Mouse (Mus musculus) cerebellum, adult 11-12 months (tissue): Measurements from ENCODE around the gene Chst12.
A peak's percentile ranks its signal among the peaks of the same experiment; 100 is the strongest.

Source experiments
- DNase-seq: peaks from one replicate; pipeline ENCODE4 v3.0.0; 2022

The Chst12 gene

DNA sequence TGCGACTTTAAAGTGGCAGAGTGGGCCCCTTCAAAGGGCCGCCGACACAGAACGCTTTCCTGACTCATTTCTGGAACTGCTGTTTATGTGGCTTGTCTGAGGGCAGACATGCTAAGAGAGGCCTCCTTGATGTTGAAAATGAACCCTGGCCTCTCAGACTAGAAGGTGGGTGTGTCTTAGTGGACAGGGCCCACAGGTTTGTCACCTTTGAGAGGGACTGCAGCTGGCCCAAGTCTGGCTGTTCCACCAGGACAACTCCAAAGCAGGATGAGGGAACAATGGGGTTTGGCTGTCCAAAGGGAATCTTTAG, 12.5 kb downstream of the Chst12 start:
- DNase-seq = no peak

DNA sequence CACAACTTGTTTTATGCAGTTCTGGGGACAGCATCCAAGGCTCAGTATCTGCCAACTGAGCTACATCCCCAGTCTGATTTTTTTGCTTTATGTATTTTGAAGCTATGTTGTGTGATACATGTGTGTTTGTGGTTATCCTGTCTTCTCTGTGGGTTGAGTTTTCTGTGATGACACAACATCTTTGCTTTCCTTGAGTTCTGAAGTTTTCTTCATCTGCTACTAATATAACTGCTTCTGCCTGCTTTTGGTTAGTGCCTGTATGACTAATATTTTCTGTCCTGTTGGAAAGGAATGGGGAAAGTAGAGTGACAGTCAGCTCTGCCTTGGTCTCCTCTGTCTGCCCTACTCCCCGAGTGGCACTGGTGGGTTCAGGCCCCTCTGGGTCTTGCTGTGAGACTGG, 15.8 kb downstream of the Chst12 start:
- DNase-seq = no peak

DNA sequence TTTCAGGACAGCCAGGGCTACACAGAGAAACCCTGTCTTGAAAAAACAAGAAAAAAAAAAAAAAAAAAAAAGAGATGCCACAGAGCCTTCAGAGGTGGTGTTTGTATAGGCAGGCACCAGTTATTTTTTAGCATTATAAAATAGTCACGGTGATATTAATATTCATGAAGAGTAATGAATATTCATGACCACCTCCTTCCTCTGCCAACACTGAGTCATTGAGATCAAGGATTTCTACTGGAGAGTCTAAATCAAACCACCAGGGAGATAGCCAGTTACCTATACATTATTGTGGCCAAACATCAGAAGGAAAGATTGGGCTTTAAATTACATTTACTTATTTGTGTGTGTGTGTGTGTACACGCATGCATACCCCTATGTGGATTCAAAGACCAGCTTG, 21.4 kb downstream of the Chst12 start:
- no peak for DNase-seq

DNA sequence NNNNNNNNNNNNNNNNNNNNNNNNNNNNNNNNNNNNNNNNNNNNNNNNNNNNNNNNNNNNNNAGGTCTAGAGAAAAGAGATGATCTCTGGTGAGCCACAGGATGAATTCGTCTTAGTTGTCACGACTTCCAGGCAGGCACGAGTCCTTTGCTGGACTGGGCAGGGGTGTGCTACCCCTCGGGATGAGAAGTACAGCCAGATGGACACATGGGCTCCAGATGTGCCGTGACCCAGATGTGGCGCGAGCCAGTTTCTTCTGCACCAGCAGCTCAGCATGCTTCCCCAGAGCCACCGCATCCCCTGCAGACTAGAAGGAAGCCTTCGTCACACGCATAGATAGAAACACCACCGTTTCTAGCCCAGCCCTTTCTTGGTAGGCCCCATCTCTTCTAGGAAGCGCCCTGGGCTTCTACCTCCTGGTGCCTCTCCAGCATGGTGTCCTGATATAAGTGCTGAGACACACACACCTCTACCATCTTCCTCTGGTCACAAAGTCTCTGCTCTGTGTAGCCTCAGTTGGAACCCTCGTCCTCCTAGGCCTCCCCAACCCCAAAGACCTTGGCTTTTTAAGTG, 32.8 kb downstream of the Chst12 start:
- no peak for DNase-seq

DNA sequence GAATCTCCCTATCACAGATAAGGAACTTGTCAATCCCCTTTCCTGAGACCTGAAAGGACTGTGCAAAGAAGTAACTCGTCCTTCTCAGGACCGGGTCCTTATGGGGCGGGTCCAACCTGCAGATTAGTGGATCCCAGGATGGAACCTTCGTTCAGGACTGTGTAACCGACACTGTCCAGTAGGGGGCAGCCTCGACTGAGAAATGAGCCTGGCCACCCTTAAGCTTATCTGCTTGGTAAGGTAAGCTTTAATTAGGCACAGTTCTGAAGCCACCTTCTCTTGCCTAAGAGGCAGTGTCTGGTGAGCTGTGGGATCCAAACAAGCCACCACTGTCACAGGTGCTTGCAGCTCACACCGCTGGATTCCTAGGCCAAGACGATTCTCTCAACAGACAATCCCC, 34.8 kb downstream of the Chst12 start:
- DNase-seq = peak; percentile 40

DNA sequence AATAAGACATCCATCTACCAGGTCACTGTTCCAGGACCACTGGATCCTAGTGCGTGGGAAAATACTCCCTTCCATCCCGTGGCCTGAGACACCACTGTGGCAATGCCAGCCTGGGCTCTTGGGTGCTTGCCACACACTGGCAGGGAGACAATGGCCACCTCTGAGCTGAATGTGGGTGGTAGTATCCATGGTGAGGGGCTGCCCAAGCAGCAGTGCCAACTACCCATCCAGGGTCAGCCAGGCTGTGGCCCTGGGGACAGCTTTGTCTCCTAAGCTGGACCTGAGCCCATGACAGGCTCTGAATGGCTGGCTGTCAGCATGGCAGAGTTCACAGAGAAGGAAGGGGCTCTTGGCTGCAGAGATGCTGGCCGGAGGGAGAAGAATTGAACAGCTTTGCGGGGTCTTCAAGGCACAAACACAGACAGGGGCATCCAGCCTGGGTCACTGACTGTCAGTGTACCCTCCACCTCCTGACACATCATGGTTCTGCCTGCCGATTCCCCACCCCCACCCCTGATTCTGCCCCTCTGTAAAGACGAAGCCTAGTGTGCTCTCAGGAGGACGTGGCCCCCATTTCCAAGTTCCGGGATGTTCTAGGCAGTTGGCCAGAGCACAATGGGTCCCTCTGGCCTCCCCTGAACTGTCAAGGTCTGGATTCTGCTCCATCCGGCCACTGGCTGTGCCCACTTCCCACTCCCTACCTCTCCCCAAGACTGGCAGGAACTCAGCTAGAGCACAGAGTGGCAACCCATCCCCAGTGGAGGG, 37.6 kb downstream of the Chst12 start:
- peak; percentile 56 for DNase-seq

DNA sequence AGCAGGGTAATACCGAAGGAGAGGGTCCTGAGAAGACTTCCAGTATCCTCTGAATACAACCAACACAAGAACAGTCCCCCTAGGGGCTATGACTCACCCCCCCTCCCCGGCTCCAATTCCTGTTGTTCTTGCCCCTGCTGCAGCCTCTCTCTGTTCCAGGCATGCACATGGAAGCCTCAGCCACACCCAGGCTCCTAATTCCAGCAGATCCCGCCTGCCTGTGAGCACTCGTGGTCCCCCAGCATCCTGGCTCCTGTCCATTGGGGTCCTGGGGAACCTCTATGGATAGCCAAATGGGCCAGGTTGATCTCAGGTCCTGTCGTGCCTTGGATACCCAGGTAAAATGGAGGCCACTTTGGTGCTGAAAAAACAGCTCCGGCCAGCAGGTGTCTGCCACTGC, 40.3 kb downstream of the Chst12 start:
- no peak for DNase-seq

DNA sequence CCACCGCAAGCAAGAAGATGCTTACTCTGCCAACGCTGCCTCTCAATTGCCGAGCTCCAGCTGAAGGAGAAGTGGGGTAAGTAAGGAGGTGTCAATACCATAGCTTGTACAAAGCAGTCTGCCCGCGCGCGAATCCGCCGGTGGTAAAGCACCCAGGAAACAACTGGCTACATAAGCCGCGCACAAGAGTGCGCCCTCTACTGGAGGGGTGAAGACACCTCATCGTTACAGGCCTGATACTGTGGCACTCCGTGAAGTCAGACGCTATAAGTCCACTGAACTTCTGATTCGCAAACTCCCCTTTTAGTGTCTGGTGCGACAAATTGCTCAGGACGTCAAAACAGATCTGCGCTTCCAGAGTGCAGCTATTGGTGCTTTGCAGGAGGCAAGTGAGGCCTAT, 41.0 kb downstream of the Chst12 start:
- no peak for DNase-seq

DNA sequence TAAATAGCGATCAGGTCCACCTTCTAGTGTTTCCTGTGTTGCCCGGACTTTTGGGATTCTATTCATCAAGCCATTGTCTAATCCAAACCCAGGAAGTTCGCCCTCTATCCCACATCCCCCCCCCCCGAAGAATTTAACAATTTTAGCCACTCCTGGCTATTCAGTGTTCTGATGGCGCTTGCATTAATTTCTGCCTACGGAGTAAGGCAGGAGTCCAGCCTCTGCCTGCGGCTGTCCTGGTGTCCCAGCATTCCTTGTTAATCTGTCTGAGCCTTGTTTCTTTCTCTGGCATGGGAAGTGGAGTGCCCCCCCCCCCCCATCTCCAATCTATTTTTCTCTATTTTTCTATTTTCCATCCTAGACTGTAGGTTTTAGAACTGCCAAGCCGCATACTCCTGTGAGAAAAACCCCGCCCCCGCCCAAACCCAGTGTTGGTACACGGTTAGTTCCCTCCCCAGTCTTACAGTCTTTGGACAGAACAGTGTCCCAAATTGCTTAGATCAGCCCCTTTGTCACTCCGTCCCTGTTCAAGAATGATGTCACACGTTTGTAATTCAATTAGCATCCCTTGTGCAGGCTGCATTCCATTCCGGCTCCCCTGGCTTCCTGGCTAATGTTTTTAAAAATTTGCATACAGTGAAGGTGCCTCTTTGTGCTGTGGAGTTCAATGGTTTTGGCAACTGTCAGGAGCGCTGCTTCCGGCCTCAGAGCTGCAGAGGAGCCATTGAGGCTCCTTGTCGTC, 44.1 kb downstream of the Chst12 start:
- DNase-seq = peak; percentile 28

DNA sequence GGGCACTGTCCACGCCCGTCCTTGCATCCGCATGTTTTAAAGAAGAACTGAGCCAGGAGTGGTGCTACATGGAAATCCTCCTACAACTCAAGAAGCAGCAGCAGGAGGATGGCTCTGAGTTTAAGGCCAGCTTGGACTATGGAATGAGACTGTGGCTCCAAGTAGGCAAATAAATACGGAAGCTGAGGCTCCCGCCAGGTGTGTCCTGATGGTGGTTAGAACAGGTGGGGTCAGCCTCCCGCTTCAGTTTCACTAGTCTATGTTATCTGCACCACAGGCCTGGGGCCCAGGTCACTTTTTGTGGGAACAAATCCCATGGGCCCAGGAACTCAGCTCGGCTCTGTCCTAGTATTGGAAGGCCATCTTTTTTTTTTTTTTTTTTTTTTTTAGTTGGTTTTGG, 48.4 kb downstream of the Chst12 start:
- no peak for DNase-seq

DNA sequence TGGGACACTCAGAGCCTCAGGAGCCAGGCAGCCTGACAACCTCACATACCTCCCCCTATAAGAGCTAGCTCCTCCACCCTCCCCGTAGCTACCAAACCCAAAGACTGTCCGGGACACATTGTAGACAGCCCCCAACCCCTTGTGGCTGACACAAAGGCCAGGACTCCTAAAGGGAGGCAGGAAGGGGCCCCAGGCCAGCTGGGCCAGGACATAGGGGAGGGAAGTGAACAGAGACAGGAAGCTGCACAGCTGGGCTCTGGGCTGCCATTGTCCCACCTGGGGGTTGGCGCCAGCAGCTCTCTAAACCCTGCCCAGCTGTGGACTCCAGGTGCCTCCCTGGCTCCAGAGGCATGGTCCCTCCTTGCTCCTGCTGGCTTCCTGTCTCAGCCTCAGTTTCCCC, 51.5 kb downstream of the Chst12 start:
- DNase-seq = no peak

DNA sequence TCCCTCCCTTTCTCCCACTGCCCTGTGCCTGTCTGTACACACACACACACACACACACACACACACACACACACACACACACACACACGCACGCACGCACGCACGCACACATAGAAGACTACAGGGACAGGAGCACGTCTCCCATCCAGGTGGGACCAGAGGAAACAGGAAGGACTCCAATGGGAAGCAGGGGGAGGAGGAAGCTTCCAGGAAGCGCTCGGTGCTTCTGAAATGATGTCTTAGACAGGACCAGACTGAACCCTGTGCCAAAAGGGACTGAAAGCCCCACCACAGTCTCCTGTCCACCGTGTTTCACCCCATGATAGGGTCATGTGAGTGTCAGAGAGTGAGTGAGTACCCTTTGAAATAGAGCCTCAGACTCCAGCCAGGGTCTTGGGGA, 57.3 kb downstream of the Chst12 start:
- no peak for DNase-seq

DNA sequence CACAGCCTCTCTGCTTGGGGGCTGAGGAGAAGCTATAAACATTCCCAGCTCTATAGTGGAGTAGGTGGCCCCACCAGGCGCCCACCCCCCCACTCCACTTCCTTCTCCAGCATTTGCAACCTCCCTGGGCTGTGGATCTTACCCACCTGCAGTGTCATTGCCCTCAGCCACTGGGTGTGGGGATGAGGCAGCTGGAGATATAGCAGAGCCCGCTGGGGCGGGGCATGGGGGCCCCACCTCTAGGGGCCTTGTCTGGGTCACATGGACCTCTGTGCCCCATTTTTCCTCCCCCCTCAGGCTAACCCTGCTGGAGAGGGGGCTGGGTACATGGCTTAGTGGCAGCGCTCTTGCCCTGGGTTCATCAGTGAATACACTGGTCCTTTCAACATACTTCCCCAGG, 59.5 kb downstream of the Chst12 start, which contains the start of gene Grifin:
Grifin (minus strand) TSS at position 176 of the 400 bp plus-strand sequence.
- DNase-seq = no peak

DNA sequence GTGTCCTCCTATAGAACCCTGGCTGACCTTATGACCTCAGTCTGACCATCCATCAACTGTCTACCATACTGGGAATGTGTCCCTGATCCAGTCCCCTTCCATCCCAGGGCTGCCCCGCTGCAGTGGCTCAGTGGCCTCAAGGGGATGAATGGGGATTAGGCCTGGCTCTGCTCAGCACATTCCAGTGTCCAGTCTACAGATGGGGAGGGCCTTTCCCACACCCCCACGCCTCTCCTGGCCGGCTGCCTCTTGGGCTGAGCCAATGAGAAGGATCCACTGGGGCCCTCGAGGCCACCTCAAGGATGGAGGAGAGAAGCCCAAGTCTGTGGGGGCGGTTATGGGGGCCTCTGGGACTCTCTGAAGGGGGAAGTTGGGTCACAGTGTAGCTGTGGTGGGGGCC, 60.1 kb downstream of the Chst12 start:
- DNase-seq = peak; percentile 35

DNA sequence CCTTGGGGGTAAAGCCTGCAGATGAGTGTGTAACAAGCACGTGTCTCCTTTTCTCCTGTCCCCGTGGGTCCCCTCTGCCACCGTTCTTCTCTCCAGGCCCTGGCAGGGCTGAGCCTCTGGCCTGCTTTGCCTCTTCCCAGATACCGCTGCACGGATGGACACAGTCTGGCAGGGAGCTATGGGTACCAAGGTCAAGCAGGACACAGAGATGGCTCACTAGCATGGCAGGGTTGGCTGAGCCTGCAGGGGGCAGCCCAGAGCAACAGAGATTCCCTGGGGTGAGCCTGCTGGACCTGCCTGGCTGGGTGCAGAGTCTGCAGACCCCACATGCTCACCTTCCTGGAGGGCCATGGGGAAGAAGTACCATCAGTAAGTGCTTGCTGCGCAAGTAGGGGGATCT, 60.5 kb downstream of the Chst12 start:
- DNase-seq = no peak

DNA sequence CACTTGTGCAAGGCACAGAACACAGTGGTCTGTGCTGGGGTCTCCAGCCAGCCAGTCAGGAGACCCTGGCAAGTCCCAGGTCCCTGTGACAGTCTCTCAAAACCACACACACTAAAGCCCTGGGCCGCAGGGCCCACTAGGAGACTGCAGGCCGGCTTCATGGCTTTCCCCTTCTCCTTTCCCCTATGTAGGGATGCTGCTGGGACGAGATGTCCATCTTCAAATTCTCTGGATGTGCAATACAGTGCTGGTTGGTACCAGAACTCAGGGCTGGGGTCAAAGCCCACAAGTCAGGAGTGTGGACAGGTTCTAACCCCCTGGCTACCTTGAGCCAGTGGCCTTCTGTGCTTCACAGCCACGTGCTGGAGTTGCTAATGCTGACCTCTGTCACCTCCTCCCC, 60.9 kb downstream of the Chst12 start:
- DNase-seq = no peak

DNA sequence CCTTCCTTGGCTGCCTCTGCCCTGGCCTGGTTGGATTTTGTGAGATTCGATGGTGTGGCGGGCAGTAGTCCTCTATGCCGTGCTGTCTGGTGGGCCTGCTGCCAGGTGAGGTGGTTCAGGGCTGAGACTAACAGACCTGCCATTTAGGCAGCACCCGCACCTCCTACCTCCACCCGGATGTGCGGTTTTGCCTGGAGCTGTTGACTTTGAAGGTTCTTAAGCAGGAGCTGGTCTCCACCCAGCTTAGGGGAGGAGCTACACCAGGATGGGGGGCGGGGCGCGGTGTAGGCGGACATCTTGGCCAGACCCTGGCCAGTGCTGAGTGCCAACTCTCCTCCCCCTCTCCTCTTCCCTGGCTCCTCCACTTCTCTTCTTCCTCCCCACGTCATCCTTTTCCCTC, 62.0 kb downstream of the Chst12 start:
- no peak for DNase-seq

DNA sequence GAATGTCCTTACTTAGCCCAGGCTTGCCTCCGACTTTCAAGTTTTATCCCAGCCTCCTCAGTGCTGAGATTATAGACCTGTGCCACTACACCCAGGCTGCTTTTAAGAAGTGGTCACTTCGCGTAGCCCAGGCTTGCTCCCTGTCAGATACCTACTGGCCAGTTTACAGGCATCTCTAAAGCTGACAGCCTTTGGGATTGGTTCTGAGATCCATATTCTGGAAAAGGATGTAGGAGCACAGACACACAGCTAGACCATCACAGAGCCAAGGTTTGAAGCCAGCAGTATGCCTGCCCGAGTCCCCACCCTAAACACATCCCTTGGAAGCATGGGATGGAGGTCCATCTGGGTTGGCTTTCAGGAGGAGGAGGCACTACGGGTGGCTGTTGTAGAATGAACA, 62.4 kb downstream of the Chst12 start:
- no peak for DNase-seq

DNA sequence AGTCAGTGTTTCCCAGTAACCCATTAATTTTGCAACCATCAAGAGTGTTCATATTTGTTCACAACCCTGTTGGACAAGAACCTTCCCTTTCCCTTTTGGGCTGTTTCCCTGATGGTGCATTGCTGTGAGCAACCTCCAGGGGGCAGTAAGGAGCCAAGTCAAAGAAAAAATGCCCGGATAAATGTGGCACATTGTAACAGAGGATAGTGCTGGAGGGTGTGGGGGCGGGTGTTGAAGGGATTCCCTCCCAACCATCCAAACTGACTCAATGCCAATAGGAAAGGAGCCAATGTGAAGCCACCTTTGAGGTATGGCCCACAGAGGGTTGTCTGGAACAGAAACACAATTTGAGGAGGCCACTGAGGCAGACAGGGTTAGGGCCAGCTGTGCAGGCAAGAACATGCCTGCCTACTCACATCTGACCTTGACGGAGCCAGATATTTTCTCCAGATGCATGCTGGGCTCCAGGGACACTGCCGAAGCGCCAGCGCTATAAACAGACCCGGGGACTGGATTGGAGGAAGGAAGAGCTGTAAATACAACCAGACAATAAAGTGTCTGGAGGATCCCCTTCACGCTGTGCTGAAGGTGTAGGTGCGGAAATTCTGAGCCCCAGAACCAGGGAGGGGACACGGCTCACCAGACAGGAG, 63.1 kb downstream of the Chst12 start:
- peak; percentile 18 for DNase-seq

DNA sequence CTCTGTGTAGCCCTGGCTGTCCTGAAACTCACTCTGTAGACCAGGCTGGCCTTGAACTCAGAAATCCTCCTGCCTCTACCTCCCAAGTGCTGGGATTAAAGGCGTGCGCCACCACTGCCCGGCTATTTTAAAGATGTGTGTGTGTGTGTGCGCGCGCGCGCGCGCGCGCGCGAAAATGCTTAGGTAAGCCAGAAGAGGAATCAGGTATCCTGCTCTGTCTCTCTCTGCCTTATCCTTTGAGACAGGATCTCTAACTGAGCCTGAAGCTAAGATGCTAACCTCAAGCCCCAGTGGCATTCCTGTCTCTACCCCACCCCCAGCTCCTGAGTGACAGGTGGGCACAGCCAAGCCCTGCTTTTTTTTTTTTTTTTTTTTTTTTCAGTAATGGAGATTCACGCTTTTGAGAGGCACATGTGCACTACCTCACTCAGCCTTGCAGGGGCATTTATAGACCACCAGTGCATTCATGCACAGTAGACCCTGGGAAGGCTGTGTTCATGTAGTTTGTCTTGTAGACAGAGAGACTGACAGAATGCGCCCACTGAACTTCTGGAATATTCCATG, 63.8 kb downstream of the Chst12 start:
- no peak for DNase-seq

DNA sequence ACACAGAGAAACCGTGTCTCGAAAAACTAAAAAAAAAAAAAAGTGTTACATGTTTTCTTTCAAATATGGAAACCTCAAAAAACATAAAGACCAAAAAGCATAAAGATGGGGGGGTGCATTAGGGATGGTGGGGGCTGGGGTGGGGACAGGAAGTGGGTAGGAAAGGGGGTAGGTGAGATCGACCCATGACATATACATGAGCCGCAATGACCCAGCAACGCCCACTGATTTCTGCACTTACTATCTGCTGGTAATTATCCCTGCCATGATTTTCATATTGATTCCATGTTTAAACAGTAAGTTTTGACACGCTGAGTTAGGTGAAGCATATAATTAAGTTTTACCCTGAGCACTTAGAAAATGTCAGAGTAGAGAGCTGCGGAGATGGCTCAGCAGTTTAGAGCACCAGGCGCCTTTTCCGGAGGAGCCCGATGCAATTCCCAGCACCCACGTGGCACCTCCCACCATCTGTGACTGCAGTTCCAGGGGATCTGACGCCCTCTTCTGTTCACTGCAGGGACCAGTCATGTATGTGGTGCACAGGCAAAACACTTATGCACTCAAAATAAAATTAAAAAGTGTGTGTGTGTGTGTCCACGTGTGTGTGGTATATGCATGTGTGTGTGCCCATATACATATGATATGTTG, 65.0 kb downstream of the Chst12 start:
- no peak for DNase-seq

DNA sequence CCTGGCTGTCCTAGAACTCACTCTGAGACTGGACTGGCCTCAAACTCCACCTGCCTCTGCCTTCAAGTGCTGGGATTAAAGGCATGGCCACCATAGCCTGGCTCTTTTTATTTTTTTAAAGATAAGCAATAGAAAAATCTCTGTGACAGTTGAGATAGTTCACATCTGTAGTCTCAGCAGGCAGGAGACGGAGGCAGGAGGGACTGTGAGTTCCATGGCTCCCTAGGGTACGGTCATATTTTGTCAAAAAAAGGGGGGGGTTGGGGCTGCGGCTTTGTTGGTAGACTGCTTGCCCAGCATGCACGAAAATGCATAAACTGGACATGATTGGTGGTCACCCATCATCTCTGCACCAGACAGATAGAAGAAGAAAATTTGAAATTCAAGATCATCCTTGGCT, 65.9 kb downstream of the Chst12 start:
- DNase-seq = no peak

DNA sequence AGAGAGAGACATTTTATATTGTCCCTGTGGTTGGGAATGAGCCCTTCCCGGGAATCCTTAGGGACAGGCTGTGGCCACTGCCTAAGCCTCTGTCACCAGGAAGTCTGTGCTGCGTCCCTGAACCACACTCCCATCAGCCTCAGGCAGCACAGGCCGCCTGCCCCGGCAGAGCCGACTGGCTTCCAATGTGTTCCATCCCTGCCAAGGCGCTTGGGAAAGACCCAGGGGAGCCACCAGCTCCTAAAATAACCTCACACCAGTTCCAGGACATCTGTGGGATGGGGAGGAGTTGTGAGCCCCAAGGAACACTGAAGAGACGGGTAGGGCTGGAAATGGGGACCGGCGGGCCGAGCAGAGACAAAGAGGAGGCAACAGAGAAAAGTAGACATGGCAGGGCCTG, 66.3 kb downstream of the Chst12 start:
- DNase-seq = peak; percentile 11
